Mouse (Mus musculus): ENCODE measurements around the gene Otud7b.

- no peak for TF ChIP-seq CTCF (IDR thresholded peaks at IDR 0.05; ENCODE audit: low read depth)
- TF ChIP-seq EP300 (optimal IDR thresholded peaks at IDR 0.05): no peak
Measured at GRCm38 (mm10) chr3:96180727-96181477, 76.6 kb downstream of the Otud7b start, which contains the start of gene Sv2a.
